Comparison of ENCODE assay signal across 8 mouse cellular contexts in the genomic region with DNA sequence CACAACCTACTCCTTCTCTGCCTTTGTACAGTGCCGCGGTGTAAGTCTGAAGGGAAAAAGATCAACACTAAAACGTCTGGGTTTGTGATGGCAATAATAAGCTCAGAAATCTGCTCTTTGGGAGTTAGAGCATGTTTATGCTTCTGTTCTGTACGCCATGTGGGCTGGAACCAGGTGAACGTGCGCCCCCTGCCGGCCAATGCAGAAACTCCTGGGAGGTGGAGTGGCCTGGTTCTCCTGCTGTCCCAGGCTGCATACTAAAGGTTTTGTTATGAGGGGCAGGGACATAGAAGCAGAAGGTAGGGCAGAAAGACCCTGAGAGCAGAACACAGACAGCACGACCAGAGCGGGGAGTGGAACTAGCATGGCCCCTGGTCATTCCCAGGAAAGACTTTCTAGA. TPM values are rescaled to one million over a fixed set of nuclear protein-coding genes. Genes with fewer than 3 reads are reported as not detected.
A peak's percentile ranks its signal among the peaks of the same experiment; 100 is the strongest.
DNase-seq lines count a peak whose midpoint lies in the region; ATAC-seq and TF ChIP-seq lines count a peak whose summit lies in the region.

No protein-coding gene starts in this region.

- H3K36me3 ChIP-seq in C2C12 (ENCODE audit: control insufficient read depth, insufficient read depth) = no peaks in the 10 kb centered on the region
- no peaks in the 10 kb centered on the region for H3K36me3 ChIP-seq in heart, embryonic 13.5 days
- H3K36me3 ChIP-seq in liver, adult 2 months (ENCODE audit: control insufficient read depth, insufficient read depth, low read length) = no peaks in the 10 kb centered on the region
- H3K36me3 ChIP-seq in neural tube, embryonic 11.5 days (ENCODE audit: control insufficient read depth, insufficient read depth, low read length) = no peaks in the 10 kb centered on the region
- H3K36me3 ChIP-seq in stomach, embryonic 15.5 days = no peaks in the 10 kb centered on the region

- no peaks in the 10 kb centered on the region for H3K27me3 ChIP-seq in C2C12 (ENCODE audit: control insufficient read depth, insufficient read depth, insufficient read length)
- H3K27me3 ChIP-seq in heart, embryonic 13.5 days (replicated peaks) = no peaks in the 10 kb centered on the region
- no peaks in the 10 kb centered on the region for H3K27me3 ChIP-seq in liver, adult 2 months (ENCODE audit: control insufficient read depth, insufficient read depth, low read length)
- H3K27me3 ChIP-seq in neural tube, embryonic 11.5 days (ENCODE audit: control insufficient read depth, insufficient read depth, low read length) = no peaks in the 10 kb centered on the region
- no peaks in the 10 kb centered on the region for H3K27me3 ChIP-seq in stomach, embryonic 15.5 days (replicated peaks)

- TF ChIP-seq POLR2A in liver, adult 2 months (IDR thresholded peaks at IDR 0.05; ENCODE audit: extremely low read depth, insufficient read depth, low read length) = no peak

- ATAC-seq in erythroid progenitor cell, adult 5-6 weeks (replicated peaks; ENCODE audit: low FRiP score, poor library complexity, severe bottlenecking) = peak; percentile 79
- peak; percentile 42; the same call in 1 of the 2 replicates for ATAC-seq in heart, embryonic 13.5 days (ENCODE audit: extremely low read depth, insufficient number of reproducible peaks, low FRiP score, low TSS enrichment)
- peak; percentile 82 for ATAC-seq in neural tube, embryonic 11.5 days (ENCODE audit: insufficient read depth, low FRiP score, low TSS enrichment)
- ATAC-seq in stomach, embryonic 15.5 days (ENCODE audit: insufficient read depth, low FRiP score, low read depth) = peak; percentile 89

- H3K79me3 ChIP-seq in C2C12 (ENCODE audit: low read depth) = no peaks in the 10 kb centered on the region

- no peak overlapping the region for H3ac ChIP-seq in C2C12 (ENCODE audit: control insufficient read depth, insufficient read length, low read depth)

- H3K79me2 ChIP-seq in C2C12 (ENCODE audit: control insufficient read depth, insufficient read depth) = no peaks in the 10 kb centered on the region
- no peaks in the 10 kb centered on the region for H3K79me2 ChIP-seq in liver, adult 2 months (ENCODE audit: control insufficient read depth, insufficient read depth, low read length)

- peak overlapping the region; percentile 71 for H3K9ac ChIP-seq in heart, embryonic 13.5 days
- no peak overlapping the region for H3K9ac ChIP-seq in liver, adult 2 months (ENCODE audit: low read depth, low read length)
- no peak overlapping the region for H3K9ac ChIP-seq in neural tube, embryonic 11.5 days (ENCODE audit: low read length)
- no peak overlapping the region for H3K9ac ChIP-seq in stomach, embryonic 15.5 days

- H3K9me3 ChIP-seq in heart, embryonic 13.5 days = no peaks in the 10 kb centered on the region
- no peaks in the 10 kb centered on the region for H3K9me3 ChIP-seq in neural tube, embryonic 11.5 days (ENCODE audit: control insufficient read depth, low read length)
- H3K9me3 ChIP-seq in stomach, embryonic 15.5 days = no peaks in the 10 kb centered on the region

- peaks cover 15% of the 10 kb centered on the region; the same call in 1 of the 2 replicates for H3K4me1 ChIP-seq in heart, embryonic 13.5 days
- H3K4me1 ChIP-seq in liver, adult 2 months (ENCODE audit: control insufficient read depth, insufficient read depth, low read length) = no peaks in the 10 kb centered on the region
- no peaks in the 10 kb centered on the region for H3K4me1 ChIP-seq in neural tube, embryonic 11.5 days (ENCODE audit: control insufficient read depth, insufficient read depth, low read length)
- no peaks in the 10 kb centered on the region for H3K4me1 ChIP-seq in stomach, embryonic 15.5 days

- H3K4me2 ChIP-seq in heart, embryonic 13.5 days = peak overlapping the region; percentile 63
- no peak overlapping the region for H3K4me2 ChIP-seq in neural tube, embryonic 11.5 days (ENCODE audit: low read depth)
- peak overlapping the region; percentile 34 for H3K4me2 ChIP-seq in stomach, embryonic 15.5 days

- peak; percentile 26 for DNase-seq in brain, embryonic 18.5 days (ENCODE audit: low read depth, low spot score)
- DNase-seq in kidney, postnatal 10 days = peak; percentile 87
- DNase-seq in liver, adult 2 months (ENCODE audit: extremely low read depth, low read depth, low spot score) = peak; percentile 54
- DNase-seq in neural tube, embryonic 11.5 days (ENCODE audit: low spot score) = peak; percentile 84

- H3K4me3 ChIP-seq in C2C12 (ENCODE audit: insufficient read depth, poor library complexity, severe bottlenecking) = no peak overlapping the region
- peak overlapping the region; percentile 30 for H3K4me3 ChIP-seq in heart, embryonic 13.5 days
- no peak overlapping the region for H3K4me3 ChIP-seq in liver, adult 2 months (ENCODE audit: insufficient read depth, low read depth, low read length)
- H3K4me3 ChIP-seq in neural tube, embryonic 11.5 days (ENCODE audit: low read depth, low read length) = no peak overlapping the region
- no peak overlapping the region; the same call in 1 of the 2 replicates for H3K4me3 ChIP-seq in stomach, embryonic 15.5 days (replicated peaks)

- WGBS in heart, embryonic 13.5 days = 3% methylated on average over 9 of the region's 9 CpGs
- WGBS in liver, adult 2 months = 5% methylated on average over 9 of the region's 9 CpGs
- 6% methylated on average over 9 of the region's 9 CpGs for WGBS in neural tube, embryonic 11.5 days
- 4% methylated on average over 9 of the region's 9 CpGs for WGBS in stomach, embryonic 15.5 days

- H3K27ac ChIP-seq in heart, embryonic 13.5 days (replicated peaks) = peak overlapping the region; percentile 86
- no peak overlapping the region for H3K27ac ChIP-seq in liver, adult 2 months (replicated peaks; ENCODE audit: insufficient read depth, low read depth, low read length)
- H3K27ac ChIP-seq in neural tube, embryonic 11.5 days (ENCODE audit: low read depth, low read length) = no peak overlapping the region
- no peak overlapping the region for H3K27ac ChIP-seq in stomach, embryonic 15.5 days

- TF ChIP-seq CTCF in C2C12 (IDR thresholded peaks at IDR 0.05; ENCODE audit: control insufficient read depth, insufficient read depth, insufficient read length) = peak; percentile 43
- TF ChIP-seq CTCF in liver, adult 2 months (IDR thresholded peaks at IDR 0.05; ENCODE audit: low read depth, low read length) = peak; percentile 97

TF ChIP-seq in C2C12, 6 proteins besides CTCF, POLR2A, EP300 and RAD21:
- TF ChIP-seq CEBPB (IDR thresholded peaks at IDR 0.05; ENCODE audit: low read depth) (no peak), FOSL1 (IDR thresholded peaks at IDR 0.05; ENCODE audit: insufficient read depth, low read length, poor library complexity, severe bottlenecking) (no peak), MYOG (IDR thresholded peaks at IDR 0.05; ENCODE audit: control insufficient read depth, extremely low read depth, insufficient read length) (no peak), MYOD1 (IDR thresholded peaks at IDR 0.05; ENCODE audit: control insufficient read depth, insufficient read length, low read depth) (no peak), MAX (IDR thresholded peaks at IDR 0.05) (no peak), USF1 (IDR thresholded peaks at IDR 0.05; ENCODE audit: low read depth) (no peak)
TF ChIP-seq in C2C12: peak in this region for 0.

RNA-seq across cellular contexts. Expression of a gene that starts 10.2 kb away (rescaled TPM):
- not detected for polyA plus RNA-seq in C2C12 (2012; fragmentation: generic; extraction: Trizol)
- total RNA-seq in erythroid progenitor cell, adult 5-6 weeks (2015; ENCODE audit: low replicate concordance) = not detected in 2 replicates
- total RNA-seq in erythroid progenitor cell, adult 5-6 weeks (2017; ENCODE audit: low replicate concordance) = not detected in 2 replicates
- polyA plus RNA-seq in heart, embryonic 13.5 days (2015; fragmentation: Nextera tagmentation; extraction: Ambion mirVana) = not detected in 2 replicates
- total RNA-seq in liver, adult 2 months (2014; rRNA removed) = not detected in 2 replicates
- not detected in 2 replicates for polyA plus RNA-seq in liver, adult 2 months (2012; rRNA removed)
- polyA plus RNA-seq in neural tube, embryonic 11.5 days (2014; fragmentation: Nextera tagmentation; extraction: Ambion mirVana) = not detected in 2 replicates
- not detected in 2 replicates for polyA plus RNA-seq in stomach, embryonic 15.5 days (2015; fragmentation: Nextera tagmentation; extraction: Ambion mirVana)

Comparison
In these comparisons a context has a peak if more than half of its experiments do, and no peak if none do; other contexts are left out.
1. DNase-seq: peak in every context shown above with its lines; median percentile 87 in kidney, postnatal 10 days; 84 in neural tube, embryonic 11.5 days; 54 in liver, adult 2 months; 26 in brain, embryonic 18.5 days.